Mouse (Mus musculus) brain, embryonic 14.5 days (tissue): ENCODE measurements around the gene Atp6v1e1.

Experiments
- CTCF ChIP-seq: fragments of 200-500 bp; IDR thresholded peaks from 2 replicates; pipeline ENCODE4 v1.5.1; 2012; ENCODE audit warnings: inconsistent platforms, mild to moderate bottlenecking, moderate library complexity, borderline replicate concordance; ENCODE audit not compliant: insufficient read depth, insufficient read length; ENCODE audit errors: extremely low read depth
- POLR2A ChIP-seq: fragments of 200-500 bp; IDR thresholded peaks from 2 replicates; pipeline ENCODE4 v1.6.1; 2012; ENCODE audit warnings: mild to moderate bottlenecking, inconsistent platforms, borderline replicate concordance; ENCODE audit not compliant: poor library complexity, insufficient read depth, insufficient read length, severe bottlenecking; ENCODE audit errors: extremely low read depth

- no peak for TF ChIP-seq CTCF
- TF ChIP-seq POLR2A, result no peak
Measured at GRCm38 (mm10) chr6:120854413-120854812, 31.8 kb upstream of the Atp6v1e1 start.
